Comparison of ENCODE assay signal across 12 mouse cellular contexts in the genomic region with DNA sequence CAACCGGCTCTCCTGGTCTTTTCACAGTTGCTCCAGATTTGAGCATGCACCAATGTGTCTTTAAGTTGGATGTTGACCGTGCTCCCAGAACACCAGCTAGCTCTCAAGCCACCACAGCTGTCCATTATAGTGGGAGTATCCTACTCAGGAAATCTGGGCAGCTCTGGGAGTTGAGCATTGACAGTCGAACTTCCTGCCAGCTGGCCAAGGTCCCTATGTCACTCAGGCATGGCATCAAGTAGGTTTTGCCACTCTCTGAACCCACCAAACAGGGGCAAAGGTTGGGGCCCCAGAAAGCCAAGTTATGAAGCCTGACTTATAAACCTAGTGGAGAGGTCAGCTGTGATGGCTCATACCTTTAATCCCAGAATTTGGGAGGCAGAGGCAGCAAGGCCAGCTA. TPM values are rescaled to one million over a fixed set of nuclear protein-coding genes. Genes with fewer than 3 reads are reported as not detected.
DNase-seq lines count a peak whose midpoint lies in the region; ATAC-seq and TF ChIP-seq lines count a peak whose summit lies in the region.
"Had no signal": no experiment of that assay in that cellular context is flagged by ENCODE, and none has a peak within 500 bp of the region (broad histone marks: within the 10 kb centered on the region; RNA-seq: fewer than 3 reads in every experiment).

No protein-coding gene starts in this region.

- H3K4me3 ChIP-seq in gastrocnemius, adult 2 months: no peak overlapping the region
- H3K4me3 ChIP-seq in midbrain, embryonic 10.5 days: no peak overlapping the region
- no peak overlapping the region for H3K4me3 ChIP-seq in midbrain, embryonic 14.5 days (replicated peaks; ENCODE audit: low read depth, low read length)
- no peak overlapping the region for H3K4me3 ChIP-seq in kidney, embryonic 16.5 days (ENCODE audit: low read length)
- H3K4me3 ChIP-seq in stomach, embryonic 15.5 days (replicated peaks): no peak overlapping the region
- H3K4me3 ChIP-seq: erythroblast, embryonic 14.5 days had no signal

- no peak for ATAC-seq in midbrain, embryonic 14.5 days (ENCODE audit: low FRiP score, low TSS enrichment)
- ATAC-seq in kidney, embryonic 16.5 days (ENCODE audit: low FRiP score, low TSS enrichment): no peak
- ATAC-seq in stomach, embryonic 15.5 days (ENCODE audit: insufficient read depth, low FRiP score, low read depth): no peak

- H3K27ac ChIP-seq in gastrocnemius, adult 2 months: peak overlapping the region; percentile 73
- H3K27ac ChIP-seq in midbrain, embryonic 10.5 days (replicated peaks): 0 out of 2 replicates have a peak overlapping the region, but pooled peaks have one; percentile 4
- H3K27ac ChIP-seq in midbrain, embryonic 14.5 days (replicated peaks; ENCODE audit: low read depth, low read length): no peak overlapping the region
- H3K27ac ChIP-seq in kidney, embryonic 16.5 days (ENCODE audit: low read length): peak overlapping the region; percentile 94
- H3K27ac ChIP-seq in stomach, embryonic 15.5 days: peak overlapping the region; percentile 93

- no peak for TF ChIP-seq CTCF in gastrocnemius, adult 2 months (IDR thresholded peaks at IDR 0.05)

- H3K9me3 ChIP-seq in midbrain, embryonic 10.5 days (replicated peaks): no peaks in the 10 kb centered on the region
- no peaks in the 10 kb centered on the region for H3K9me3 ChIP-seq in midbrain, embryonic 14.5 days (ENCODE audit: control insufficient read depth, low read length)
- no peaks in the 10 kb centered on the region for H3K9me3 ChIP-seq in kidney, embryonic 16.5 days (ENCODE audit: low read length)
- H3K9me3 ChIP-seq in stomach, embryonic 15.5 days: no peaks in the 10 kb centered on the region
- H3K9me3 ChIP-seq: megakaryocyte, embryonic 14.5 days had no signal

- DNase-seq in gastrocnemius, adult 2 months: no peak
- no peak for DNase-seq in gastrocnemius, postnatal 4 days (ENCODE audit: low spot score in 2 of 2)
- DNase-seq in midbrain, embryonic 10.5 days (ENCODE audit: low spot score): no peak
- no peak for DNase-seq in midbrain, embryonic 14.5 days
- DNase-seq in urinary bladder, adult 2 months (ENCODE audit: low spot score): no peak
- no peak for DNase-seq in natural killer cell, adult 2 months (ENCODE audit: low spot score in 2 of 2)
- DNase-seq: cerebellum, adult 11-12 months; layer of hippocampus, adult 9-11 months had no signal

- 0 out of 2 replicates have a peak, but pooled peaks cover 3% of the 10 kb centered on the region for H3K36me3 ChIP-seq in midbrain, embryonic 10.5 days
- no peaks in the 10 kb centered on the region for H3K36me3 ChIP-seq in midbrain, embryonic 14.5 days (ENCODE audit: control insufficient read depth, insufficient read depth, low read length)
- no peaks in the 10 kb centered on the region for H3K36me3 ChIP-seq in kidney, embryonic 16.5 days (ENCODE audit: insufficient read depth, low read length)
- no peaks in the 10 kb centered on the region for H3K36me3 ChIP-seq in stomach, embryonic 15.5 days

- intact Hi-C loops in gastrocnemius, adult 2 months (cut with DNase I): no loop called here

- H3K27me3 ChIP-seq in midbrain, embryonic 10.5 days (ENCODE audit: low read depth, poor library complexity, severe bottlenecking): no peaks in the 10 kb centered on the region
- H3K27me3 ChIP-seq in midbrain, embryonic 14.5 days (ENCODE audit: control insufficient read depth, insufficient read depth, low read length): no peaks in the 10 kb centered on the region
- no peaks in the 10 kb centered on the region for H3K27me3 ChIP-seq in kidney, embryonic 16.5 days (ENCODE audit: insufficient read depth, low read length)
- H3K27me3 ChIP-seq in stomach, embryonic 15.5 days (replicated peaks): no peaks in the 10 kb centered on the region
- H3K27me3 ChIP-seq: megakaryocyte, embryonic 14.5 days had no signal

- WGBS in midbrain, embryonic 10.5 days: 94% methylated on average over 3 of the region's 3 CpGs
- 93% methylated on average over 3 of the region's 3 CpGs for WGBS in midbrain, embryonic 14.5 days
- WGBS in kidney, embryonic 16.5 days: 68% methylated on average over 3 of the region's 3 CpGs
- WGBS in stomach, embryonic 15.5 days: 71% methylated on average over 3 of the region's 3 CpGs

- H3K4me2 ChIP-seq in midbrain, embryonic 14.5 days (ENCODE audit: low read length): no peak overlapping the region
- no peak overlapping the region for H3K4me2 ChIP-seq in kidney, embryonic 16.5 days (replicated peaks; ENCODE audit: low read depth, low read length)
- H3K4me2 ChIP-seq in stomach, embryonic 15.5 days: no peak overlapping the region

- peaks cover 28% of the 10 kb centered on the region for H3K4me1 ChIP-seq in midbrain, embryonic 10.5 days
- peaks cover 18% of the 10 kb centered on the region for H3K4me1 ChIP-seq in midbrain, embryonic 14.5 days (ENCODE audit: control insufficient read depth, insufficient read depth, low read length)
- H3K4me1 ChIP-seq in kidney, embryonic 16.5 days (ENCODE audit: insufficient read depth, low read length): peaks cover 41% of the 10 kb centered on the region
- peaks cover 33% of the 10 kb centered on the region for H3K4me1 ChIP-seq in stomach, embryonic 15.5 days

- no peak overlapping the region for H3K9ac ChIP-seq in midbrain, embryonic 14.5 days (replicated peaks; ENCODE audit: low read length)
- peak overlapping the region; percentile 13; the same call in 1 of the 2 replicates for H3K9ac ChIP-seq in kidney, embryonic 16.5 days (replicated peaks; ENCODE audit: low read length)
- H3K9ac ChIP-seq in stomach, embryonic 15.5 days: no peak overlapping the region

RNA-seq across cellular contexts. Expression of a gene that starts 35.8 kb away (rescaled TPM):
- total RNA-seq in gastrocnemius, adult 2 months (2021): 100 to 1,000 TPM in 1 of 2 experiments, 10 to 100 TPM in 1; 58.5 to 108 TPM
- total RNA-seq in gastrocnemius, postnatal 4 days (2021): 100 to 1,000 TPM; 655 to 661 TPM
- 2,732 and 2,904 TPM in 2 replicates for polyA plus RNA-seq in midbrain, embryonic 10.5 days (2016; fragmentation: Nextera tagmentation; extraction: Ambion mirVana)
- polyA plus RNA-seq in midbrain, embryonic 14.5 days (2014; fragmentation: Nextera tagmentation; extraction: Ambion mirVana): 2,168 and 2,208 TPM in 2 replicates
- polyA plus RNA-seq in kidney, embryonic 16.5 days (2015; fragmentation: Nextera tagmentation; extraction: Ambion mirVana): 2,279 and 2,662 TPM in 2 replicates
- 2,449 and 2,521 TPM in 2 replicates for polyA plus RNA-seq in stomach, embryonic 15.5 days (2015; fragmentation: Nextera tagmentation; extraction: Ambion mirVana)
- polyA plus RNA-seq in urinary bladder, adult 2 months (2012; rRNA removed): 836 and 1,054 TPM in 2 replicates
